Mouse (Mus musculus) hindbrain, embryonic 11.5 days (tissue): ENCODE measurements around the gene Pfpl. TPM values are rescaled to one million over a fixed set of nuclear protein-coding genes. Genes with fewer than 3 reads are reported as not detected.

ENCODE experiments used
- ATAC-seq: fragments of 200-750 bp; cut with Nextera tagmentation; 2 replicates; pipeline ENCODE4 v1.8.0; 2017; ENCODE audit warnings: mild to moderate bottlenecking, moderate TSS enrichment, moderate library complexity; ENCODE audit not compliant: low FRiP score
- DNase-seq: peaks from one replicate; pipeline ENCODE4 v3.0.0-alpha.2; 2015; ENCODE audit warnings: low spot score
- H3K27ac ChIP-seq: fragments of 300-500 bp; sonication (generic); 2 replicates; pipeline ENCODE4 v1.5.1; 2014; ENCODE audit warnings: mild to moderate bottlenecking, low read depth, low read length
- H3K27me3 ChIP-seq: fragments of 300-500 bp; sonication (generic); 2 replicates; pipeline ENCODE4 v1.6.1; 2014; ENCODE audit warnings: mild to moderate bottlenecking, low read length, moderate library complexity, mixed read lengths; ENCODE audit not compliant: control insufficient read depth, insufficient read depth
- H3K36me3 ChIP-seq: fragments of 300-500 bp; sonication (generic); 2 replicates; pipeline ENCODE4 v1.6.1; 2014; ENCODE audit warnings: mild to moderate bottlenecking, low read length, moderate library complexity, mixed read lengths; ENCODE audit not compliant: control insufficient read depth, insufficient read depth
- H3K4me1 ChIP-seq: fragments of 300-500 bp; sonication (generic); replicated peaks from 2 replicates; pipeline ENCODE4 v1.6.1; 2014; ENCODE audit warnings: low read length, mixed read lengths; ENCODE audit not compliant: control insufficient read depth, insufficient read depth
- H3K4me2 ChIP-seq: fragments of 300-500 bp; sonication (generic); replicated peaks from 2 replicates; pipeline ENCODE4 v1.6.1; 2014; ENCODE audit warnings: mild to moderate bottlenecking, low read depth, low read length
- H3K4me3 ChIP-seq: fragments of 300-500 bp; sonication (generic); 2 replicates; pipeline ENCODE4 v1.5.1; 2014; ENCODE audit warnings: low read depth, low read length
- H3K9ac ChIP-seq: fragments of 300-500 bp; sonication (generic); 2 replicates; pipeline ENCODE4 v1.6.1; 2014; ENCODE audit warnings: low read depth, low read length
- H3K9me3 ChIP-seq: fragments of 300-500 bp; sonication (generic); 2 replicates; pipeline ENCODE4 v1.6.1; 2016; ENCODE audit warnings: low read length; ENCODE audit not compliant: control insufficient read depth
- WGBS: fragments of 180-500 bp; shearing (Covaris S2); extraction: QIAGEN DNeasy Blood & Tissue Kit; methylation state at CpG from one replicate; pipeline ENCODE4 v1.1.7; 2014; 5-methylcytosine and 5-hydroxymethylcytosine counted together
- polyA plus RNA-seq: library from polyadenylated mRNA; unstranded; fragments of >200 nt; fragmentation: Nextera tagmentation; extraction: Ambion mirVana; gene quantifications from 2 replicates; pipeline ENCODE4 v1.2.1, GENCODE M21; 2014

Gene Pfpl
- polyA plus RNA-seq, 1 experiment from 2014 or later = not detected

GRCm38 (mm10) chr19:12471866-12472265 lies 44.2 kb downstream of the Pfpl start:
- Histone ChIP-seq H3K27me3 (no peaks in the 10 kb centered on the region), H3K9me3 (no peaks in the 10 kb centered on the region), H3K4me1 (no peaks in the 10 kb centered on the region), H3K4me2 (no peak overlapping the region), H3K4me3 (no peak overlapping the region), H3K9ac (no peak overlapping the region), H3K36me3 (0 out of 2 replicates have a peak, but pooled peaks cover 3% of the 10 kb centered on the region), H3K27ac (no peak overlapping the region)
- ATAC-seq (no peak), DNase-seq (no peak)
- 72% methylated on average over 3 of the region's 3 CpGs for WGBS

GRCm38 (mm10) chr19:12472381-12472976 lies 44.8 kb downstream of the Pfpl start:
- no peak for DNase-seq
- H3K9ac ChIP-seq = no peak overlapping the region
- H3K36me3 ChIP-seq = 0 out of 2 replicates have a peak, but pooled peaks cover 3% of the 10 kb centered on the region
- no peak overlapping the region for H3K4me2 ChIP-seq
- no peaks in the 10 kb centered on the region for H3K4me1 ChIP-seq
- 81% methylated on average over 5 of the region's 5 CpGs for WGBS
- H3K4me3 ChIP-seq = no peak overlapping the region
- H3K27me3 ChIP-seq = no peaks in the 10 kb centered on the region
- no peaks in the 10 kb centered on the region for H3K9me3 ChIP-seq
- ATAC-seq = no peak
- no peak overlapping the region for H3K27ac ChIP-seq

DNA sequence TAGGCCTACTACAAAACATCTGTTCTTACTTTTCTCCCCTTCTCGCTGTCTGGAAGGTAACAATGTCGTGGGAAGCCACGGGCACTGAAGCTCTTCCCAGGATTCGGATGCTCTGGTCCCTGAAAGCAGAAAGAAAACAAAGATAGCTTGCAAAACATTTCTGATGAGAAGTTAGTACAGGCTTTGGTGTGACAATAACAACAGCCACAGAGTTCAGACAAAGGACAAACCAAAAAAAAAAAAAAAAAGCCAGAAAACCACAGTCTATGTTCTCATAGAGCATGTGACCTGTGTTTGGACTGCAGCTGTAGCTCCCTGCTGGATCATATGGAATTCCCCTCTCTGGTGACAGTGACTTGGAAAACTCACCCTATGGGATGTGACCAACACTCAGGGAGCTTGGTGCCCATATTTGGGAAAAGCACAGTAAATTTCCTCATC lies 45.5 kb downstream of the Pfpl start:
- H3K36me3 ChIP-seq = 0 out of 2 replicates have a peak, but pooled peaks cover 3% of the 10 kb centered on the region
- H3K27me3 ChIP-seq = no peaks in the 10 kb centered on the region
- DNase-seq (no peak), ATAC-seq (no peak)
- no peak overlapping the region for H3K4me3 ChIP-seq
- no peaks in the 10 kb centered on the region for H3K9me3 ChIP-seq
- H3K27ac ChIP-seq = no peak overlapping the region
- H3K4me1 ChIP-seq = no peaks in the 10 kb centered on the region
- no peak overlapping the region for H3K9ac ChIP-seq
- no peak overlapping the region for H3K4me2 ChIP-seq
- 67% methylated on average over 4 of the region's 4 CpGs for WGBS

DNA sequence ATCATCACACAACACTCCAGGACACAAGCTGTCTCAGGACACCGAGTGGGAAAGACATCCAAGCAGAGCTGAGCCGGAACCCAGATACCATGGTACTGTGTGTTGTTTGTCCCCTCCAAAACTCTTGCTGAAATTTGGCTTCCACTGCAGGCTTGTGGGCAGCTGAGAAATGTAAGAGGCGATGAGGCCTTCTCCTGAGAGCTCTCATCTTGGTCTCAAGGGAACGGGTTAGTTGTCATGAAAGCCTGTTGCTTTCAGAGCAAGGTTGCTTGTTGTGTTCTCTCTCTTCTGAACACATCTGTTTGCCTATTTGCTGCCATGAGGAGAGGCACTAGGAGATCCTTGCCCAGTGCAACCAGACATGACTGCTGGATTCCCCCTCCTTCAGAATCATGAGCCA lies 46.2 kb downstream of the Pfpl start:
- Histone ChIP-seq H3K27me3 (no peaks in the 10 kb centered on the region), H3K9me3 (no peaks in the 10 kb centered on the region), H3K4me3 (no peak overlapping the region), H3K9ac (no peak overlapping the region), H3K4me2 (no peak overlapping the region), H3K27ac (no peak overlapping the region), H3K36me3 (0 out of 2 replicates have a peak, but pooled peaks cover 3% of the 10 kb centered on the region), H3K4me1 (no peaks in the 10 kb centered on the region)
- 91% methylated on average over 4 of the region's 4 CpGs for WGBS
- DNase-seq = no peak
- ATAC-seq = no peak

- Histone ChIP-seq H3K27me3 (no peaks in the 10 kb centered on the region), H3K36me3 (peaks cover 8% of the 10 kb centered on the region; the same call in 1 of the 2 replicates), H3K9me3 (no peaks in the 10 kb centered on the region), H3K4me1 (no peaks in the 10 kb centered on the region), H3K4me2 (no peak overlapping the region), H3K9ac (no peak overlapping the region), H3K4me3 (no peak overlapping the region), H3K27ac (no peak overlapping the region)
- no peak for DNase-seq
- WGBS = 83% methylated on average over 15 of the region's 15 CpGs
- peak; percentile 69 for ATAC-seq
These were observed 47.9 kb downstream of the Pfpl start for GRCm38 (mm10) chr19:12475380-12476250.

DNA sequence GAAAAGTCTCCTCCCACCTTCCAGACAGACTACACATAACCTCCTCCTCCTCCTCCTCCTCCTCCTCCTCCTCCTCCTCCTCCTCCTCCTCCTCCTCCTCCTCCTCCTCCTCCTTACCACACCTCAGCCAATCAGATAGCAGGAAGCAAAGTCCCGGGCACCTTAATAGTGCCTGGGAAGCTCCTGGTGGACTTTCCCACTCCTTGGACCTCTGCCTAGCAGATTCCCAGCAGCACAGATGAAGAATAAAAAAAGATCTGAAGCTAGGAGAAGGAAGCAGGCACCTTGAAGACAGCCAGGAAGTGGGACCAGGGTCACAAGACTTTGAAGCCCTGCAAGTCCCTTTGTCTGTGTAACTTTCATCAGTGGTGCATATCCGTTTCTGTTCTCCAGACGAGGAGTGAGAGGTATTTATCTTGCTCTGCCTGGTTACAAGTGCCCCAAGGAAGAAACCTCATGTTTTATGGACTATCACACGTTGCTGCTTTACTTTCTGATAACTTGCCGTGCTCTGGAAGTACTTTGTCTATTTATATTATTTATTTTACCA lies 49.1 kb downstream of the Pfpl start:
- Histone ChIP-seq H3K36me3 (peaks cover 5% of the 10 kb centered on the region; the same call in 1 of the 2 replicates), H3K27me3 (no peaks in the 10 kb centered on the region), H3K4me3 (no peak overlapping the region), H3K4me1 (no peaks in the 10 kb centered on the region), H3K9me3 (no peaks in the 10 kb centered on the region), H3K4me2 (no peak overlapping the region), H3K9ac (no peak overlapping the region), H3K27ac (no peak overlapping the region)
- 60% methylated on average over 5 of the region's 5 CpGs for WGBS
- ATAC-seq (no peak), DNase-seq (no peak)

DNA sequence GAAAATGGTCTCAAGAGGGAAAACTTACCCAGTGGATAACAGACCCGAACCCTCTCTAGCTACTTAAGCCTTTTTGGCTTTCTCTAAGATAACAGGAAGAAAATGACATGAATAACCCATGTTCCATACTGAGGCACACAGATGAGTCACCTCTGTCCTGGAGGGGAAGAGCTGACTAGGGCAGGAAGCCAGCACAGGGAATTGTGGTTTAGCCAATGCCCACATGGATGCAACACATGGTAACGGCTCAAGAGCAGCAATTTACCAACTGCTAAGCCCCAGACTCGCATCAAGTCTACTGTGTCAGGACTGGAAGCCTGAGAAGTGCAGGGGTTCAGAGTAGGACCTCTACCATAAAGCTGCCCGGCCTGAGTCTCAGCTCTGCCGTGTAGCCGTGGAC lies 50.7 kb downstream of the Pfpl start:
- H3K9me3 ChIP-seq = no peaks in the 10 kb centered on the region
- DNase-seq (no peak), ATAC-seq (no peak)
- WGBS = 98% methylated on average over 6 of the region's 6 CpGs
- no peak overlapping the region for H3K27ac ChIP-seq
- no peaks in the 10 kb centered on the region for H3K4me1 ChIP-seq
- H3K4me3 ChIP-seq = no peak overlapping the region
- no peak overlapping the region for H3K4me2 ChIP-seq
- H3K27me3 ChIP-seq = no peaks in the 10 kb centered on the region
- no peak overlapping the region for H3K9ac ChIP-seq
- H3K36me3 ChIP-seq = peaks cover 10% of the 10 kb centered on the region; the same call in 1 of the 2 replicates
